In genomic region chr11:88908557-88909211, GRCm38 (mm10) we compare ENCODE assay signal across 8 mouse cellular contexts. TPM values are rescaled to one million over a fixed set of nuclear protein-coding genes. Genes with fewer than 3 reads are reported as not detected.
DNase-seq lines count a peak whose midpoint lies in the region; ATAC-seq and TF ChIP-seq lines count a peak whose summit lies in the region.

No protein-coding gene starts in this region.

- H3K4me3 ChIP-seq in layer of hippocampus, adult 2 months, result no peak overlapping the region
- H3K4me3 ChIP-seq in limb, embryonic 10.5 days, result no peak overlapping the region
- H3K4me3 ChIP-seq in neural tube, embryonic 11.5 days (ENCODE audit: low read depth, low read length), result no peak overlapping the region

- H3K36me3 ChIP-seq in limb, embryonic 10.5 days, result no peaks in the 10 kb centered on the region
- H3K36me3 ChIP-seq in neural tube, embryonic 11.5 days (ENCODE audit: control insufficient read depth, insufficient read depth, low read length), result no peaks in the 10 kb centered on the region

- 0 out of 2 replicates have a peak, but pooled peaks cover 2% of the 10 kb centered on the region for H3K4me1 ChIP-seq in limb, embryonic 10.5 days
- no peaks in the 10 kb centered on the region for H3K4me1 ChIP-seq in neural tube, embryonic 11.5 days (ENCODE audit: control insufficient read depth, insufficient read depth, low read length)

- WGBS in limb, embryonic 10.5 days, result 93% methylated on average over 1 of the region's 1 CpGs
- WGBS in neural tube, embryonic 11.5 days, result 95% methylated on average over 1 of the region's 1 CpGs

- H3K27me3 ChIP-seq in limb, embryonic 10.5 days (ENCODE audit: low read depth, poor library complexity, severe bottlenecking), result no peaks in the 10 kb centered on the region
- H3K27me3 ChIP-seq in neural tube, embryonic 11.5 days (ENCODE audit: control insufficient read depth, insufficient read depth, low read length), result no peaks in the 10 kb centered on the region

- intact Hi-C loops in heart, postnatal 36 days (cut with DNase I), result loop anchor here (5.0 kb wide), 4 partner anchors 46 to 64 kb away; partner anchors contain the start of genes Akap1, Coil and Scpep1

- peak in 1 of 2 experiments; percentile 49 for DNase-seq in layer of hippocampus, adult 2 months (ENCODE audit: low spot score in 2 of 2)
- no peak for DNase-seq in layer of hippocampus, postnatal 36 days
- DNase-seq in T-cell, adult 2 months (ENCODE audit: low spot score), result peak; percentile 49
- DNase-seq in heart, postnatal 36 days, result peak; percentile 56 to 69
- DNase-seq in limb, embryonic 10.5 days (ENCODE audit: low spot score), result peak; percentile 51
- DNase-seq in neural tube, embryonic 11.5 days (ENCODE audit: low spot score), result peak; percentile 62
- peak; percentile 44 to 67 for DNase-seq in thymus, postnatal 10 days (ENCODE audit: low spot score in 2 of 2)

- no peak overlapping the region for H3K27ac ChIP-seq in layer of hippocampus, adult 2 months
- H3K27ac ChIP-seq in limb, embryonic 10.5 days, result no peak overlapping the region
- no peak overlapping the region for H3K27ac ChIP-seq in neural tube, embryonic 11.5 days (ENCODE audit: low read depth, low read length)

- H3K9ac ChIP-seq in neural tube, embryonic 11.5 days (ENCODE audit: low read length), result no peak overlapping the region

- peak; percentile 97 for ATAC-seq in common myeloid progenitor, adult 5-6 weeks (replicated peaks; ENCODE audit: low read depth, poor library complexity, severe bottlenecking)
- no peak for ATAC-seq in neural tube, embryonic 11.5 days (ENCODE audit: insufficient read depth, low FRiP score, low TSS enrichment)

- H3K9me3 ChIP-seq in limb, embryonic 10.5 days (replicated peaks), result no peaks in the 10 kb centered on the region
- no peaks in the 10 kb centered on the region for H3K9me3 ChIP-seq in neural tube, embryonic 11.5 days (ENCODE audit: control insufficient read depth, low read length)

- H3K4me2 ChIP-seq in neural tube, embryonic 11.5 days (ENCODE audit: low read depth), result no peak overlapping the region

- TF ChIP-seq CTCF in layer of hippocampus, adult 2 months (conservative IDR thresholded peaks at IDR 0.05), result peak; percentile 77

RNA-seq across cellular contexts. Expression of gene Akap1, which starts 44.3 kb away (rescaled TPM):
- total RNA-seq in layer of hippocampus, adult 2 months (2021), result 10 to 100 TPM; 38.9 to 40.3 TPM
- 10 to 100 TPM; 38.1 to 40.0 TPM for total RNA-seq in layer of hippocampus, postnatal 36 days (2021)
- total RNA-seq in common myeloid progenitor, adult 5-6 weeks (2017), result 24.5 and 26.5 TPM in 2 replicates
- total RNA-seq in heart, postnatal 36 days (2021), result 100 to 1,000 TPM; 117 to 139 TPM
- polyA plus RNA-seq in limb, embryonic 10.5 days (2016; fragmentation: Nextera tagmentation; extraction: Ambion mirVana), result 16.8 and 17.4 TPM in 2 replicates
- 18.0 and 19.5 TPM in 2 replicates for polyA plus RNA-seq in neural tube, embryonic 11.5 days (2014; fragmentation: Nextera tagmentation; extraction: Ambion mirVana)

RNA-seq across cellular contexts. Expression of gene Scpep1, which starts 46.6 kb away (rescaled TPM):
- total RNA-seq in layer of hippocampus, adult 2 months (2021), result 10 to 100 TPM; 13.2 to 13.9 TPM
- total RNA-seq in layer of hippocampus, postnatal 36 days (2021), result 10 to 100 TPM; 12.9 to 13.1 TPM
- 13.9 and 14.6 TPM in 2 replicates for total RNA-seq in common myeloid progenitor, adult 5-6 weeks (2017)
- 10 to 100 TPM; 19.2 to 21.7 TPM for total RNA-seq in heart, postnatal 36 days (2021)
- polyA plus RNA-seq in limb, embryonic 10.5 days (2016; fragmentation: Nextera tagmentation; extraction: Ambion mirVana), result 63.3 and 65.9 TPM in 2 replicates
- 55.3 and 57.7 TPM in 2 replicates for polyA plus RNA-seq in neural tube, embryonic 11.5 days (2014; fragmentation: Nextera tagmentation; extraction: Ambion mirVana)

RNA-seq across cellular contexts. Expression of gene Elobl, which starts 58.0 kb away (rescaled TPM):
- not detected for total RNA-seq in layer of hippocampus, adult 2 months (2021)
- not detected for total RNA-seq in layer of hippocampus, postnatal 36 days (2021)
- not detected in 2 replicates for total RNA-seq in common myeloid progenitor, adult 5-6 weeks (2017)
- not detected for total RNA-seq in heart, postnatal 36 days (2021)
- not detected in 2 replicates for polyA plus RNA-seq in limb, embryonic 10.5 days (2016; fragmentation: Nextera tagmentation; extraction: Ambion mirVana)
- not detected in 2 replicates for polyA plus RNA-seq in neural tube, embryonic 11.5 days (2014; fragmentation: Nextera tagmentation; extraction: Ambion mirVana)

Comparison
In these comparisons a context has a peak if more than half of its experiments do, and no peak if none do; other contexts are left out.
1. DNase-seq: peak in T-cell, adult 2 months (single experiment), heart, postnatal 36 days (2 of 2), limb, embryonic 10.5 days (single experiment), neural tube, embryonic 11.5 days (single experiment) and thymus, postnatal 10 days (2 of 2); none in layer of hippocampus, postnatal 36 days (0 of 2).